Mouse (Mus musculus) ZHBTc4 (cell line): Measurements from ENCODE around the gene Vmn1r49.
"Not testable (repeated sequence)": the region's sequence is repeated elsewhere in the genome, so short reads cannot be mapped to it uniquely, and the experiment has no call there.

Experiments used
- DNase-seq: peaks from one replicate; pipeline ENCODE4 v3.0.0-alpha.2; 2011; ENCODE audit warnings: low read depth, low spot score

Gene Vmn1r49

GRCm38 (mm10) chr6:90078406-90078805 lies at the start of gene Vmn1r49:
Gene Vmn1r49, minus strand, starts transcription at chr6:90078506.
- no peak for DNase-seq

GRCm38 (mm10) chr6:90122296-90122695 lies 44.0 kb upstream of the Vmn1r49 start, which contains the start of gene Vmn1r51:
Gene Vmn1r51, plus strand, starts transcription at chr6:90122596.
- not testable (repeated sequence) for DNase-seq

GRCm38 (mm10) chr6:90101130-90101529 lies 22.8 kb upstream of the Vmn1r49 start, which contains the start of gene Vmn1r50:
Gene Vmn1r50, plus strand, starts transcription at chr6:90101430.
- no peak for DNase-seq

- no peak for DNase-seq
Measured at GRCm38 (mm10) chr6:90100566-90100965, 22.3 kb upstream of the Vmn1r49 start.

DNA sequence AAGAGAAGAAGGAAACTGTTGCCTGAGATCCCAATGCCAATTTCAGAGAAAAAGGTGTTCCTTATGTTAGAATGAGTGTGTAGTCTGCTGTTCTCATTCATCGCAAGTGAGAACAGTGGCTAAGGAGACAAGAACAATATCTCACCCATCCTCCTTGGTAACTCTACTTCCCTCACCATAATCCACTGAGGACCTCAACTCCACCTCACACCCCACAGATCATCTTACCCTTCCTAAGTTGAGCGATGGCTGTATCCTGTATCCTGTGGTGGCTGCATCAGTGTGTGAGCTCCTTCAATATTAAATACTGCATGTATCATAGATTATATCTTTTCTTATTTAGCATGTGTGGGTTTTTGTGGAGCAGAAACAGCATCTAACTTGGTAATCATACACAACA lies 41.6 kb downstream of the Vmn1r49 start, which contains the start of gene Vmn1r48:
Vmn1r48 (minus strand) TSS at position 101 of the 400 bp plus-strand sequence.
- not testable (repeated sequence) for DNase-seq
